Mouse (Mus musculus) lung, postnatal 25 days (tissue): Measurements from ENCODE around the gene Btbd35f27.
"Not testable (repeated sequence)": the region's sequence is repeated elsewhere in the genome, so short reads cannot be mapped to it uniquely, and the experiment has no call there.

Source experiments
- DNase-seq: peaks from one replicate; pipeline ENCODE4 v3.0.0; 2022; ENCODE audit warnings: low spot score

The Btbd35f27 gene

GRCm38 (mm10) chrX:4951835-4952234 lies at the start of gene Btbd35f27:
Gene Btbd35f27 (plus strand): TSS chrX:4952135.
- DNase-seq: not testable (repeated sequence)
